Mouse (Mus musculus) bone marrow macrophage, adult 2 months (primary cell): Measurements from ENCODE around the gene Znrf4. TPM values are rescaled to one million over a fixed set of nuclear protein-coding genes. Genes with fewer than 3 reads are reported as not detected.

ENCODE experiments used
- H3K27ac ChIP-seq: 2 replicates; pipeline ENCODE4 v1.5.1; 2012; ENCODE audit warnings: low read depth, low read length; ENCODE audit not compliant: insufficient read depth
- H3K4me1 ChIP-seq: 2 replicates; pipeline ENCODE4 v1.6.1; 2012; ENCODE audit warnings: low read length; ENCODE audit not compliant: control insufficient read depth, insufficient read depth
- H3K4me3 ChIP-seq: 2 replicates; pipeline ENCODE4 v1.5.1; 2012; ENCODE audit warnings: mild to moderate bottlenecking, low read length, moderate library complexity; ENCODE audit not compliant: insufficient read depth
- CTCF ChIP-seq: IDR thresholded peaks from 2 replicates; pipeline ENCODE4 v1.5.1; 2012; ENCODE audit warnings: low read depth, mild to moderate bottlenecking, low read length, moderate library complexity
- POLR2A ChIP-seq: IDR thresholded peaks from 2 replicates; pipeline ENCODE4 v1.6.1; 2012; ENCODE audit warnings: mild to moderate bottlenecking, low read depth, low read length, borderline replicate concordance
- polyA plus RNA-seq: library from polyadenylated mRNA; stranded (reverse); fragments of >200 nt; gene quantifications from 2 replicates; pipeline ENCODE4 v1.2.4, GENCODE M21; 2012; ENCODE audit not compliant: missing spikeins, insufficient read depth, insufficient read length

The Znrf4 gene
- polyA plus RNA-seq, 1 experiment: not detected

GRCm38 (mm10) chr17:56548605-56549105 lies 36.4 kb upstream of the Znrf4 start:
- H3K4me3 ChIP-seq: no peak overlapping the region
- TF ChIP-seq POLR2A: no peak
- no peak for TF ChIP-seq CTCF
- H3K4me1 ChIP-seq: 0 out of 2 replicates have a peak, but pooled peaks cover 2% of the 10 kb centered on the region
- H3K27ac ChIP-seq: no peak overlapping the region

- Histone ChIP-seq H3K4me1 (0 out of 2 replicates have a peak, but pooled peaks cover 2% of the 10 kb centered on the region), H3K4me3 (no peak overlapping the region), H3K27ac (no peak overlapping the region)
- no peak for TF ChIP-seq POLR2A
- TF ChIP-seq CTCF: no peak
Measured at GRCm38 (mm10) chr17:56547846-56548604, 35.8 kb upstream of the Znrf4 start.

- no peak for TF ChIP-seq CTCF
- no peak for TF ChIP-seq POLR2A
- no peak overlapping the region for H3K4me3 ChIP-seq
- no peak overlapping the region for H3K27ac ChIP-seq
- 0 out of 2 replicates have a peak, but pooled peaks cover 2% of the 10 kb centered on the region for H3K4me1 ChIP-seq
Measured at GRCm38 (mm10) chr17:56547116-56547845, 35.0 kb upstream of the Znrf4 start.

- TF ChIP-seq POLR2A (no peak), CTCF (no peak)
- H3K4me3 ChIP-seq: no peak overlapping the region
- H3K4me1 ChIP-seq: 0 out of 2 replicates have a peak, but pooled peaks cover 2% of the 10 kb centered on the region
- no peak overlapping the region for H3K27ac ChIP-seq
Measured at GRCm38 (mm10) chr17:56546576-56546975, 34.3 kb upstream of the Znrf4 start.

- no peak overlapping the region for H3K27ac ChIP-seq
- H3K4me3 ChIP-seq: no peak overlapping the region
- 0 out of 2 replicates have a peak, but pooled peaks cover 2% of the 10 kb centered on the region for H3K4me1 ChIP-seq
- no peak for TF ChIP-seq POLR2A
- no peak for TF ChIP-seq CTCF
Measured at GRCm38 (mm10) chr17:56545945-56546344, 33.7 kb upstream of the Znrf4 start.

GRCm38 (mm10) chr17:56544699-56545387 lies 32.6 kb upstream of the Znrf4 start:
- no peaks in the 10 kb centered on the region for H3K4me1 ChIP-seq
- H3K27ac ChIP-seq: no peak overlapping the region
- TF ChIP-seq CTCF: no peak
- no peak for TF ChIP-seq POLR2A
- H3K4me3 ChIP-seq: no peak overlapping the region

GRCm38 (mm10) chr17:56543684-56544224 lies 31.5 kb upstream of the Znrf4 start:
- Histone ChIP-seq H3K4me1 (no peaks in the 10 kb centered on the region), H3K27ac (no peak overlapping the region), H3K4me3 (no peak overlapping the region)
- TF ChIP-seq POLR2A (no peak), CTCF (no peak)

GRCm38 (mm10) chr17:56542736-56543135 lies 30.5 kb upstream of the Znrf4 start:
- H3K27ac ChIP-seq: no peak overlapping the region
- H3K4me1 ChIP-seq: no peaks in the 10 kb centered on the region
- TF ChIP-seq POLR2A (no peak), CTCF (no peak)
- no peak overlapping the region for H3K4me3 ChIP-seq

GRCm38 (mm10) chr17:56540562-56540975 lies 28.3 kb upstream of the Znrf4 start:
- Histone ChIP-seq H3K4me1 (no peaks in the 10 kb centered on the region), H3K27ac (no peak overlapping the region), H3K4me3 (no peak overlapping the region)
- TF ChIP-seq POLR2A (no peak), CTCF (no peak)
